Mouse (Mus musculus) kidney, embryonic 14.5 days (tissue): ENCODE data around the gene Zmiz1. TPM values are rescaled to one million over a fixed set of nuclear protein-coding genes. Genes with fewer than 3 reads are reported as not detected.

Experiments
- ATAC-seq: fragments of 200-750 bp; cut with Nextera tagmentation; 2 replicates; pipeline ENCODE4 v1.8.0; 2017; ENCODE audit warnings: moderate number of reproducible peaks, mild to moderate bottlenecking, moderate TSS enrichment, moderate library complexity; ENCODE audit not compliant: low FRiP score, low TSS enrichment
- H3K27ac ChIP-seq: fragments of 300-500 bp; sonication (generic); 2 replicates; pipeline ENCODE4 v1.5.1; 2014; ENCODE audit warnings: low read depth, mild to moderate bottlenecking, low read length, moderate library complexity, mixed read lengths
- H3K27me3 ChIP-seq: fragments of 300-500 bp; sonication (generic); 2 replicates; pipeline ENCODE4 v1.6.1; 2014; ENCODE audit warnings: mild to moderate bottlenecking, low read length; ENCODE audit not compliant: control insufficient read depth, insufficient read depth
- H3K36me3 ChIP-seq: fragments of 300-500 bp; sonication (generic); 2 replicates; pipeline ENCODE4 v1.6.1; 2014; ENCODE audit warnings: low read length, mixed read lengths; ENCODE audit not compliant: control insufficient read depth, insufficient read depth
- H3K4me1 ChIP-seq: fragments of 300-500 bp; sonication (generic); 2 replicates; pipeline ENCODE4 v1.6.1; 2014; ENCODE audit warnings: low read length, mixed read lengths; ENCODE audit not compliant: control insufficient read depth, insufficient read depth
- H3K4me2 ChIP-seq: fragments of 300-500 bp; sonication (generic); replicated peaks from 2 replicates; pipeline ENCODE4 v1.6.1; 2014; ENCODE audit warnings: low read depth, mild to moderate bottlenecking, low read length
- H3K4me3 ChIP-seq: fragments of 300-500 bp; sonication (generic); 2 replicates; pipeline ENCODE4 v1.5.1; 2014; ENCODE audit warnings: mild to moderate bottlenecking, low read length
- H3K9ac ChIP-seq: fragments of 300-500 bp; sonication (generic); 2 replicates; pipeline ENCODE4 v1.6.1; 2014; ENCODE audit warnings: low read depth, mild to moderate bottlenecking, low read length, moderate library complexity
- H3K9me3 ChIP-seq: fragments of 300-500 bp; sonication (generic); 2 replicates; pipeline ENCODE4 v1.6.1; 2016; ENCODE audit warnings: low read length; ENCODE audit not compliant: control insufficient read depth
- WGBS: fragments of 180-500 bp; shearing (Covaris S2); extraction: QIAGEN DNeasy Blood & Tissue Kit; methylation state at CpG from one replicate; pipeline ENCODE4 v1.1.7; 2014; 5-methylcytosine and 5-hydroxymethylcytosine counted together
- polyA plus RNA-seq: library from polyadenylated mRNA; unstranded; fragments of >200 nt; fragmentation: Nextera tagmentation; extraction: Ambion mirVana; gene quantifications from 2 replicates; pipeline ENCODE4 v1.2.1, GENCODE M21; 2014

The Zmiz1 gene
- polyA plus RNA-seq, 1 experiment from 2014 or later = 57.3 TPM

DNA sequence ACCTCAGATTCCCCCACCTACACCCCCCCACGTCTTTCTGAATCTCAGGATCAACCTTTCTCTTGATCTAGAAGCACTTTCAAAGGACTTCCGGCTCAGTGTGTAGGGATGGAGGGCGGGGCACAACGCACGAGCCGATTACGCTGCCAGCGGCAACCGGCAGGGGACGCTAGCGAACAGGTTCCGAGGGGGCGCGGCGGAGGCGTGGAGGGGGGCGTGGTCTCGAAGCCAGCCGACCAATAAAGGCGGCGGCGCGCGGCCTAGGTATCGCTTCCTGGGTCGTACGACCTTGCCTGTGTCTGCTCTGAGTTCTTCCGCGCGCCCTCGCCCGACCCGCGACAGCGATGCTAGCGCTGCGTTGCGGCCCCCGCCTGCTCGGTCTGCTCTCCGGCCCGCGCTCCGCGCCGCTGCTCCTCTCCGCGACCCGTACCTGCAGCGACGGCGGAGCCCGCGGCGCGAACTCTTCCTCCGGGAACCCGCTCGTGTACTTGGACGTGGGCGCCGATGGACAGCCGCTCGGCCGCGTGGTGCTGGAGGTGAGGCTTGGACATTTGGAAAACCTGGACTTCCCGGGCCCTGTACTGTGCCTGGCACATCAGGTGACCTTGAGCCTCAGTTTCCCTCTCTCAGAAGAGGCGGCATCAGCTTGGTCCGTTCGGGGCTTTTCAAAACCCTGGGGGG, 235.0 kb downstream of the Zmiz1 start, which contains the start of gene Ppif:
Ppif (plus strand) TSS at position 267 of the 681 bp plus-strand sequence.
- no peaks in the 10 kb centered on the region for H3K27me3 ChIP-seq
- H3K4me2 ChIP-seq = peak within 1 kb of the TSS; percentile 81
- ATAC-seq = peak; percentile 94
- peak within 1 kb of the TSS; percentile 17; the same call in 1 of the 2 replicates for H3K27ac ChIP-seq
- peaks cover 27% of the 10 kb centered on the region for H3K36me3 ChIP-seq
- H3K4me1 ChIP-seq = peaks cover 8% of the 10 kb centered on the region
- under 1% methylated on average over 67 of the region's 70 CpGs for WGBS
- H3K9me3 ChIP-seq = no peaks in the 10 kb centered on the region
- H3K9ac ChIP-seq = peak within 1 kb of the TSS; percentile 86
- peak within 1 kb of the TSS; percentile 90 for H3K4me3 ChIP-seq

DNA sequence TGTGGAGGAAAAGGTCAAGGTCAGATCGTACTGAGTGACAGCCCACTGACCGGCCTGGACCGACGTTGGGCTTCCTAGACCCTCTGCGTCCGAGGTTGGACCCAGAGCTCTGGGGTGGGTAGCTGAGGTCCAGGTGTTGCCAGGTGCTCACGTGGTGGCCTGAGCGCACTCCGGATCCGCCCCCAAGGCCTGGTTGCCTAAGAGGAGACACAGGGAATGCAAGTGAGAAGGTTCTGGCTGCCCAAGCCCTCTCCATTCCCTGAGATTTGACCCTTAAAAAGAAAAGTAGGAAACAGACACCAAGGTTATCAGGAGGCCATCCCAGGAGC, 235.5 kb downstream of the Zmiz1 start:
- peaks cover 8% of the 10 kb centered on the region for H3K4me1 ChIP-seq
- ATAC-seq = peak; percentile 58; the same call in 1 of the 2 replicates
- H3K27me3 ChIP-seq = no peaks in the 10 kb centered on the region
- peak overlapping the region; percentile 90 for H3K4me3 ChIP-seq
- H3K4me2 ChIP-seq = peak overlapping the region; percentile 81
- no peaks in the 10 kb centered on the region for H3K9me3 ChIP-seq
- H3K36me3 ChIP-seq = peaks cover 32% of the 10 kb centered on the region
- H3K9ac ChIP-seq = peak overlapping the region; percentile 86
- WGBS = 1% methylated on average over 10 of the region's 10 CpGs
- peak overlapping the region; percentile 17; the same call in 1 of the 2 replicates for H3K27ac ChIP-seq

DNA sequence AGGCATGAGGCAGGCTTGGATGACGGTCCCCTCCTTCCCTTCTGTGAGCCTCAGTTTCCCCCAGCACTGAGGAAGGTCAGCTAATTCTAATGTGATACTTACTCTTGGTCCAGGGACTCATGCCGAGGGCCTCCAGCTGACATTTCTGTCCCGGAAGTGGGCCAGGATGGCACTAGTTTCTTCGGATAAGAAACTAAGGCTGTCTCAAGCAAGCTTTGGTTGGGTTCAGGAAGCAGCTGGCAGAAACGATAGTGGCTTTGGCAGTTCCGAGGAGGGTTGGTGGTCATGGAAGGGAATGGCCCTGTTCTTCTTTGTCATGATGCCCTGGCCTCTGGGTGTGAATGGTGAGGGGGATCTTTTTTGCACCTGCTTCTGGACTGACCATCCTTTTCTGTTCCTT, 236.1 kb downstream of the Zmiz1 start:
- Histone ChIP-seq H3K4me2 (peak overlapping the region; percentile 81), H3K27ac (no peak overlapping the region), H3K9me3 (no peaks in the 10 kb centered on the region), H3K36me3 (peaks cover 35% of the 10 kb centered on the region), H3K4me3 (peak overlapping the region; percentile 90), H3K4me1 (peaks cover 8% of the 10 kb centered on the region), H3K27me3 (no peaks in the 10 kb centered on the region), H3K9ac (peak overlapping the region; percentile 86; the same call in 1 of the 2 replicates)
- no peak for ATAC-seq
- 60% methylated on average over 6 of the region's 6 CpGs for WGBS

- Histone ChIP-seq H3K27me3 (no peaks in the 10 kb centered on the region), H3K9me3 (no peaks in the 10 kb centered on the region), H3K27ac (no peak overlapping the region), H3K36me3 (peaks cover 35% of the 10 kb centered on the region), H3K4me1 (peaks cover 8% of the 10 kb centered on the region), H3K4me3 (no peak overlapping the region), H3K9ac (no peak overlapping the region), H3K4me2 (no peak overlapping the region; the same call in 1 of the 2 replicates)
- no peak for ATAC-seq
- 66% methylated on average over 2 of the region's 2 CpGs for WGBS
Observed at GRCm38 (mm10) chr14:25696356-25696755, 237.4 kb downstream of the Zmiz1 start.

DNA sequence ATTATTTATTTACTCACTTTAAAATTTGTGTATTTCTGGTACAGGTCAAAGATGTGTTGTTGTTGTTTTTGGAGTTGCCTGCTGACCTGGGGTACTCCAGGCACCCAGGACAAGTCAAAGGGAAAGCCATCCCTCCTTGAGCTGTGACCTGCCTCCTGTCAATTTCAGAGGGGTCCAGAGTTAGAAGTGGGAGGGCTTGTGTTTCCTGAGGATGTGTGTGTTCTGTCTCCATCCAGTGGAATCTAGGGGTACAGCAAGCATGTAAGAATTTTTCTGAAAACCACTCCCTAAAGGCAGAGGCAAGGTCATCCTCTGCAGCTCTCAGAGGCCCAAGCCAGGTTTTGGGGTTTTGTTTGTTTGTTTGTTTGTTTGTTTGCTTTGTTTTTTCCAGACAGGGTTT, 243.0 kb downstream of the Zmiz1 start:
- Histone ChIP-seq H3K27ac (no peak overlapping the region), H3K4me1 (no peaks in the 10 kb centered on the region), H3K27me3 (no peaks in the 10 kb centered on the region), H3K9me3 (no peaks in the 10 kb centered on the region), H3K9ac (no peak overlapping the region), H3K4me3 (no peak overlapping the region), H3K4me2 (no peak overlapping the region), H3K36me3 (peaks cover 27% of the 10 kb centered on the region)
- ATAC-seq = no peak

- no peak overlapping the region for H3K4me2 ChIP-seq
- H3K9ac ChIP-seq = no peak overlapping the region
- no peaks in the 10 kb centered on the region for H3K9me3 ChIP-seq
- WGBS = 57% methylated on average over 5 of the region's 5 CpGs
- no peaks in the 10 kb centered on the region for H3K27me3 ChIP-seq
- no peak overlapping the region for H3K27ac ChIP-seq
- no peaks in the 10 kb centered on the region for H3K36me3 ChIP-seq
- no peak overlapping the region for H3K4me3 ChIP-seq
- H3K4me1 ChIP-seq = peaks cover 45% of the 10 kb centered on the region
- ATAC-seq = no peak
Observed at GRCm38 (mm10) chr14:25707691-25708181, 248.8 kb downstream of the Zmiz1 start.

DNA sequence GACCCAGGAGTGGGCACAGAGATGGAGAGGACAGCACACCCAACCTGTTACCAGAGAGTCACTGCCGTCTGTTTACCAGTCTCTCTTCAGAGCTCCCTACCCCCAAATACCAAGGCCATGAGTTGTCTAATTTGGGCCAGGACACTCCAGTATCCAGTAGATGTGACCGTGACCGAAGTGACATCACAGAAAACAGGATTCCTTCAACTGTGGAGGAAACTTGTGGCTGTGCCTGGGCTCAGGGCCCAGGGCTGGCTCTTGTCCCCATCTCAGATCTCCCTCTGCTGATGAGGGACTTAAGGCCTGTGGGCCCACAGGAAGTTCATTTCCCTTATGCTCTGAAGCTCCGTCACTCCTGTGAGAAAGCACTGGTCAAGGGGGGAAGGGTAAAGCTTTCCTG, 249.5 kb downstream of the Zmiz1 start:
- Histone ChIP-seq H3K9me3 (no peaks in the 10 kb centered on the region), H3K4me2 (no peak overlapping the region), H3K36me3 (no peaks in the 10 kb centered on the region), H3K9ac (no peak overlapping the region), H3K4me3 (no peak overlapping the region), H3K27ac (peak overlapping the region; percentile 34; the same call in 1 of the 2 replicates), H3K27me3 (no peaks in the 10 kb centered on the region), H3K4me1 (peaks cover 45% of the 10 kb centered on the region)
- ATAC-seq = 0 out of 2 replicates have a peak, but pooled peaks have one; percentile 16
- WGBS = 68% methylated on average over 4 of the region's 4 CpGs

DNA sequence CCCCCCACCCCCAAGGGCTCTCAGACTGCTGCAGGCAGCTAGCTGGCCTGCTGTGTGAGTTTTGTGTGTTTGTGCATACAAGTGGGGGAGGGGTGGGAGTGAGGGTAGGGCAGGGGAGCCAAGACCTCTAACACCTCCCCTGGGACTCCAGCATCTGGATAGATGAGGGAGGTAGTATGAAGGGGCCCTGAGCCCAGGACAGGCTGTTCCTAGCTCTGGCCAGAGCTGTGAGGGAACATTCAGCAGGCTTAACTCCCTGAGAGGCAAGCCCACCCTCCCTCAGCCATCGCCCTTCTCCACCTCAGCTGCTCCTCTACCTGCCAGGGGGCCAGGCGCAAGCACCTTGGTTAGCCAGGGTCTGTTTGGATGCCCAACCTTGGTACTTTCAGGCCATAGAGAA, 249.9 kb downstream of the Zmiz1 start:
- Histone ChIP-seq H3K9me3 (no peaks in the 10 kb centered on the region), H3K27me3 (no peaks in the 10 kb centered on the region), H3K4me1 (peaks cover 45% of the 10 kb centered on the region), H3K9ac (no peak overlapping the region), H3K4me2 (no peak overlapping the region), H3K4me3 (no peak overlapping the region), H3K27ac (peak overlapping the region; percentile 34; the same call in 1 of the 2 replicates), H3K36me3 (no peaks in the 10 kb centered on the region; the same call in 1 of the 2 replicates)
- 87% methylated on average over 2 of the region's 2 CpGs for WGBS
- ATAC-seq = no peak

DNA sequence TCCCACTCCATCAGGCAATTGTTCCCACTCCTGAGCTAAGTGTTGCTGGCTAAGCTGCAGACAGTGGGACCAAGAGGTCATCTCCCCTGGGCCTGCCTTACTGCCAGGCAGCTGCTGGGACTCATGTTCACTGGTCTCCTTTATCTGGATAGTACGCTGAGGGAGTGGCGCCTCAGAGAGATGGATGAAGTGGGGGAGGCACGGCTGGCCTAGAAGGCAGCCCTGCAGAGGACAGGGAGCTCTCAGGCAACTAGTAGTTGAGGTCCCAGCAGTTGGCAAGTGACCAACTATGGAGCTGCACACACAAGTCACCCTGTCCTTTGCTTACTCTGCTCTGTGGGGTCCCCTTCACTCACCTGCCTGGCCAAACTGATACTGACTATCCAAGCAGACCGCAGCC, 251.1 kb downstream of the Zmiz1 start:
- Histone ChIP-seq H3K4me3 (no peak overlapping the region), H3K27me3 (no peaks in the 10 kb centered on the region), H3K9me3 (no peaks in the 10 kb centered on the region), H3K4me2 (no peak overlapping the region), H3K4me1 (peaks cover 45% of the 10 kb centered on the region), H3K27ac (0 out of 2 replicates have a peak overlapping the region, but pooled peaks have one; percentile 24), H3K9ac (no peak overlapping the region), H3K36me3 (peaks cover 6% of the 10 kb centered on the region; the same call in 1 of the 2 replicates)
- no peak for ATAC-seq
- WGBS = 31% methylated on average over 4 of the region's 4 CpGs
